Mouse (Mus musculus): ENCODE measurements around the gene Mpped2. TPM values are rescaled to one million over a fixed set of nuclear protein-coding genes. Genes with fewer than 3 reads are reported as not detected.

Mpped2 gene
- polyA plus RNA-seq, 1 experiment: 17.4 TPM

DNA sequence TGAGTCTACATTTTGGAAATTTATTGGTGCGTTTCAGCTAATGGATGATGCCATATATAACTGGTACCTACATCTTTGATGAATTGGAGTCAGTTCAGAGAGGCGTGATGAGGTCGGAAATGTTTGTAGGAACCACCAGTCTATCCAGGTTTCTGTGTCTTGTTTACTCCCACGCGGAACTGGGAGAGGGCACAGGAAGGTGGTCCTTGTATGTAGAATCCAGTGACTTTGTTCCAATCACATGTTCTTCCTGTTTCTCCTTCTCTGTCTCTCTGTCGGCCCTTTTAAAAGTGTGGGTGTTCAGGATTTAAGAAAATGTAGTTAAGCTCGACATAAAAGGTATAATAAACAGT is 23.3 kb downstream of the Mpped2 start:
- Histone ChIP-seq H3K4me3 (ENCODE audit: insufficient read depth, low read length) (no peak overlapping the region), H3K4me1 (ENCODE audit: control insufficient read depth, insufficient read depth, low read length) (peaks cover 6% of the 10 kb centered on the region; the same call in 1 of the 2 replicates), H3K27ac (ENCODE audit: insufficient read depth, low read length) (no peak overlapping the region)
- no peak for TF ChIP-seq CTCF (IDR thresholded peaks at IDR 0.05; ENCODE audit: extremely low read depth, insufficient read depth, low read length)
- no peak for TF ChIP-seq POLR2A (IDR thresholded peaks at IDR 0.05; ENCODE audit: extremely low read depth, insufficient read depth, low read length)

DNA sequence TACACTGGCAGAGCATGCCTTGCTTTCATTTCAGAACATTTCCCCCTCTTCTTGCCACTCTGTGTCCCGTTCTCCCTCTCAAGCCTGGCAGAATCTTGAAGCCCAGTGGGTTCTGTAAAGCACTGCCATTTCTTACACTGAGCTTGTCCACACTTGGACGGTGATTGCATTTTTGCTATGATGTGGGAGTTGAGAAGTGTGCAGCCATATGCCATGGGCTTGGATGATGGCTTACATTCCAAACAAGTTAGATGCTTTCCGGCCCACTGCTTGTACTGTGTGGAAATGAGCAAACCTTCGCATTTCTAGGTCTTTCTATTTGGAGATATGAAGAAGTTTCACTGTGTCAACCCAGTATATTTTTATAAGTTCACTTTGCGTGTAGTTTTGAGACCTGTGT is 25.8 kb downstream of the Mpped2 start:
- Histone ChIP-seq H3K4me1 (ENCODE audit: control insufficient read depth, insufficient read depth, low read length) (peaks cover 6% of the 10 kb centered on the region; the same call in 1 of the 2 replicates), H3K27ac (ENCODE audit: insufficient read depth, low read length) (no peak overlapping the region)

DNA sequence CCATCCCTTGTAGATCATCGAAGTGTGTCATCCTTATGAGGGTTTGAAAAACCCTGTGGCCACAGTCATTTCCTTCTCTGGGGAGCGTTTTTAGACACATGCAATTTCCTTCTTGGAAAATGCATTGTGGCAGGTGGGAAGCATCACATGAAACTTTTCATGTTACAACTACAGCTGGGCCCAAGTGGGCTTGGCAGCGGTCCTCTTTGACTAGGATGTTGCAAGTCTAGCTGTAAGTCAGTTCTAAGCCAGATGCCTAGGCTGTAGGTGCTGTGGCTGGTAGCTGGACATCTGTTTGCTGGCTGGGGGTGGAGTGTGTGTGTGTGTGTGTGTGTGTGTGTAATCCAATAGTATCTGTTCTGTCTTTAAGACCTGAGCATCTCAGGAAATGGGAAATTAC is 26.4 kb downstream of the Mpped2 start:
- TF ChIP-seq POLR2A (IDR thresholded peaks at IDR 0.05; ENCODE audit: extremely low read depth, insufficient read depth, low read length): no peak
- TF ChIP-seq CTCF (IDR thresholded peaks at IDR 0.05; ENCODE audit: extremely low read depth, insufficient read depth, low read length): no peak
- H3K4me3 ChIP-seq (ENCODE audit: insufficient read depth, low read length): no peak overlapping the region
- H3K4me1 ChIP-seq (ENCODE audit: control insufficient read depth, insufficient read depth, low read length): peaks cover 6% of the 10 kb centered on the region; the same call in 1 of the 2 replicates
- H3K27ac ChIP-seq (ENCODE audit: insufficient read depth, low read length): no peak overlapping the region

More for the DNA sequence above, 25.8 kb downstream of the Mpped2 start:
- H3K4me3 ChIP-seq (ENCODE audit: insufficient read depth, low read length): no peak overlapping the region
- TF ChIP-seq CTCF (IDR thresholded peaks at IDR 0.05; ENCODE audit: extremely low read depth, insufficient read depth, low read length) (no peak), POLR2A (IDR thresholded peaks at IDR 0.05; ENCODE audit: extremely low read depth, insufficient read depth, low read length) (no peak)

DNA sequence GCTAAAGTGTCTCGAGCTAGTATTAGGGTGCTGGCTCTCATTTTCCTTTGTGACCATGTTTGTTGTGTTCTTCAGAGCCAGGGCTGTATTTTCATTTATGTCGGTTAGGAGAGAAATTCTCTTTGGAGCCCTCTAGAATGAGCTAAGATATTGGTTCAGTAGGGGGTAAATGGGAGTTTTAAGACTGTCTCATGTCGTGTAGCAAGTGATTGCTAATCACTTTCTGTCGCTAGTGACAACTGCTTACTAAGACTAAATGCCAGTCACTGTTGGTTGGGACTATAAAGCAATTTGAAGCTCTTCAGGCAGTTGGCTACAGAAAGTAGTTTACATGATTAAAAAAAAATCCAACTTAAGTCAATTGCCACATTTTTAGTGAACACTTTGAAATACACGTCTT is 27.6 kb downstream of the Mpped2 start:
- TF ChIP-seq POLR2A (IDR thresholded peaks at IDR 0.05; ENCODE audit: extremely low read depth, insufficient read depth, low read length): no peak
- no peak for TF ChIP-seq CTCF (IDR thresholded peaks at IDR 0.05; ENCODE audit: extremely low read depth, insufficient read depth, low read length)
- H3K4me1 ChIP-seq (ENCODE audit: control insufficient read depth, insufficient read depth, low read length): peaks cover 6% of the 10 kb centered on the region; the same call in 1 of the 2 replicates
- H3K4me3 ChIP-seq (ENCODE audit: insufficient read depth, low read length): no peak overlapping the region
- H3K27ac ChIP-seq (ENCODE audit: insufficient read depth, low read length): no peak overlapping the region

DNA sequence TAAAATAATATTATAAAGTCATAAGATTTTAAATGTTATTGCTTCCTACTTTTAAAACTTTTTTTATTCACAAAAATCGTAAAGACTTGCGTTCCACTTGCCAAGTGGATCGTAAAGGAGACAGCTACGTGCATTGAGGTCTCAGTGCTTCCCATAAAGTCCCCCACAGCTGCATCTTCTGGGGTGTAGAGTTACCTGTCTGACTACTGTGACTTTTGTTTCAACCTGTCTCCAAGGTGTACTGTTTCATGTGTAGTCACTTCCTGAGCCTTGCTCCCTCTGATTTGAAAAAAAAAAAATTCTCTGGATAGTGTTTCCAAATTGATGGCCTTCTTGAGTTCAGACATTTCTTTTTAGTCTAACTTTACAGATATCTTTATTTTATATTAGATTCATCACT is 29.0 kb downstream of the Mpped2 start:
- Histone ChIP-seq H3K4me3 (ENCODE audit: insufficient read depth, low read length) (no peak overlapping the region), H3K27ac (ENCODE audit: insufficient read depth, low read length) (no peak overlapping the region), H3K4me1 (ENCODE audit: control insufficient read depth, insufficient read depth, low read length) (peaks cover 3% of the 10 kb centered on the region; the same call in 1 of the 2 replicates)
- no peak for TF ChIP-seq CTCF (IDR thresholded peaks at IDR 0.05; ENCODE audit: extremely low read depth, insufficient read depth, low read length)
- TF ChIP-seq POLR2A (IDR thresholded peaks at IDR 0.05; ENCODE audit: extremely low read depth, insufficient read depth, low read length): no peak

DNA sequence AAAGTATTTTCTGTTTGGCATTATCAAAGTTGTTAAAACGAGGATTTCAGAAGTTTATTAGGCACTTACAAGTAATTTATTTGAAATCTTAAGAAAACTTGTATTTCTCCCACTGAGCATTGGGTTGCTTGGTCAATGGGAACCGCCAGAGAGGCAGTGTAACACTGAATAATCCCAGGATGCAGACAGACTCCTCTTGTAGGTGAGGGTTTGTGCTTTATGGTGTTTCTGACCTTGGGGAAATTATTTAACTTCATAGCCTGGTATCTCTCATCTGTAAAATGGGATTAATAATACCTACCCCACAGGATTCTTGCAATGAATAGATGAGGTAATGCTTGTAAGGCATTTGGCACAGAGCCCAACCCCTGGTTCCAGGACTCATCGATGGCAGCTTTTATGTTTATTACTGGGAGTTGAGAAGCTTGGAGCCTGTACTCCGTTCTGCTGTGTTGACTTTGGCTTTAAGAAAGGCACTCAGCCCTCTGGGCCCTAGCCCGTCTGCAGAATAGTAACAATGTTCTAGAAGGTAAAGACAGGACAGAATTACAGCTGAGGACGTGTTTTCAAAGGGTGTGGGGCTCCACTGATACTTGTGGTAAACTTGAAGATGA is 37.0 kb downstream of the Mpped2 start:
- peaks cover 3% of the 10 kb centered on the region; the same call in 1 of the 2 replicates for H3K4me1 ChIP-seq (ENCODE audit: control insufficient read depth, insufficient read depth, low read length)
- H3K27ac ChIP-seq (ENCODE audit: insufficient read depth, low read length): no peak overlapping the region
- no peak overlapping the region for H3K4me3 ChIP-seq (ENCODE audit: insufficient read depth, low read length)
- no peak for TF ChIP-seq POLR2A (IDR thresholded peaks at IDR 0.05; ENCODE audit: extremely low read depth, insufficient read depth, low read length)

DNA sequence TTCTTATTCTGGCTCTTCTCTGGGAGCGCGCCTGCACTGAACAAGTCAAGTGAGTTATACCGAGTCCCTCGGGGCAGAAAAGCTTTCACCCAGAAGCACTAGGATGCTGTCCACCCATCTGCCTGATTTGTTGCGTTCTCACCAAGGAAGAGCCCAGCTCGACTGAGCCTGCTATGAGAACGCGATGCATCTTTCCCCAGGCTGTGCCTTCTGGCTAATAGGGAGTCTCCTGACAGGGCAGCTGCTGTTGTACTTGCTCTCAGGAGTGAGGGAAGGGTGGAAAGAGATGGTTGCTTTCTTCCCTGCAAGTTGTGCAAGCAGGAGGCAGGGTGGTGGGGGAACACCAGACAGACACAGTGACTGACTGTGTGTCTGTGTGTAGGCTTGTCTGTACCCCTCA is 37.5 kb downstream of the Mpped2 start:
- TF ChIP-seq CTCF (IDR thresholded peaks at IDR 0.05; ENCODE audit: extremely low read depth, insufficient read depth, low read length) (no peak), POLR2A (IDR thresholded peaks at IDR 0.05; ENCODE audit: extremely low read depth, insufficient read depth, low read length) (no peak)
- no peak overlapping the region for H3K27ac ChIP-seq (ENCODE audit: insufficient read depth, low read length)

DNA sequence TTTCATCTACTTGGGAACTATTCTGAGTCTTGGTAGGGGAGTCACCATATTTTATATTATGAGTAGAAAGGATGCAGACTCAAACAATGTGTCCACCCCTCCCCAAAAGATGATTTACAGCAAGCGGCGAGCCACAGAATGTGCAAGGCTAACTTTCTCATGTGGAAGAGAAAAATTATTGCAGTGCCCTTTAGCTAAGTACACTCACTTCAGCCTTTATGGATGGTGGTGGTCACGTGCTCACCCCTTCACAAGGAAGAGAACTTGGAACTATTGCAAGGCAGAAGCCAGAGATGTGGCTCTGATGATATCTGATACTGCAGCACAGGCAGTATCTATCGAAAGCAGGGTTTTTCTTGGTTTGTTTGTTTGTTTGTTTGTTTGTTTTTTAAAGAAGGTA is 38.4 kb downstream of the Mpped2 start:
- Histone ChIP-seq H3K4me3 (ENCODE audit: insufficient read depth, low read length) (no peak overlapping the region), H3K4me1 (ENCODE audit: control insufficient read depth, insufficient read depth, low read length) (peaks cover 3% of the 10 kb centered on the region; the same call in 1 of the 2 replicates), H3K27ac (ENCODE audit: insufficient read depth, low read length) (no peak overlapping the region)
- TF ChIP-seq POLR2A (IDR thresholded peaks at IDR 0.05; ENCODE audit: extremely low read depth, insufficient read depth, low read length) (no peak), CTCF (IDR thresholded peaks at IDR 0.05; ENCODE audit: extremely low read depth, insufficient read depth, low read length) (no peak)

More for the DNA sequence above, 37.5 kb downstream of the Mpped2 start:
- H3K4me1 ChIP-seq (ENCODE audit: control insufficient read depth, insufficient read depth, low read length): peaks cover 3% of the 10 kb centered on the region; the same call in 1 of the 2 replicates
- no peak overlapping the region for H3K4me3 ChIP-seq (ENCODE audit: insufficient read depth, low read length)

DNA sequence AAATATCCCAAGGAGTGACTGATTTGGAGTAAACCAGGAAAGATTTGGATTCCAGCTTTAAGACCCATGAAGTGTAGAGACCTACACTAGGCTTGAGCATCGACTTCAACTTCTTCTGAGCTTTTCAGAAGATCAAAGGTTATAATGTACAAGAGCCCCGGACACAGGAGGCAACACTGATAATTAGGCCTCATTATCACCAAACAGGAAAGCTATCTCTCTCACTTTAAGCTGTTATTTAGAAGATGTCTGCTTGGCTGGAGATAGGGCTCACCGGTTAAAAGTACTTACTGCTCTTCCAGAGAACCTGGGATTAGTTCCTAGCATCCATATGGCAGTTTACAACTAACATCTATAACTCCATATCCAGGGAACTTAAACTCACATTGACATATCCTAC is 39.1 kb downstream of the Mpped2 start:
- H3K4me1 ChIP-seq (ENCODE audit: control insufficient read depth, insufficient read depth, low read length): peaks cover 2% of the 10 kb centered on the region; the same call in 1 of the 2 replicates
- H3K27ac ChIP-seq (ENCODE audit: insufficient read depth, low read length): no peak overlapping the region
- no peak for TF ChIP-seq POLR2A (IDR thresholded peaks at IDR 0.05; ENCODE audit: extremely low read depth, insufficient read depth, low read length)
- TF ChIP-seq CTCF (IDR thresholded peaks at IDR 0.05; ENCODE audit: extremely low read depth, insufficient read depth, low read length): no peak
- H3K4me3 ChIP-seq (ENCODE audit: insufficient read depth, low read length): no peak overlapping the region

DNA sequence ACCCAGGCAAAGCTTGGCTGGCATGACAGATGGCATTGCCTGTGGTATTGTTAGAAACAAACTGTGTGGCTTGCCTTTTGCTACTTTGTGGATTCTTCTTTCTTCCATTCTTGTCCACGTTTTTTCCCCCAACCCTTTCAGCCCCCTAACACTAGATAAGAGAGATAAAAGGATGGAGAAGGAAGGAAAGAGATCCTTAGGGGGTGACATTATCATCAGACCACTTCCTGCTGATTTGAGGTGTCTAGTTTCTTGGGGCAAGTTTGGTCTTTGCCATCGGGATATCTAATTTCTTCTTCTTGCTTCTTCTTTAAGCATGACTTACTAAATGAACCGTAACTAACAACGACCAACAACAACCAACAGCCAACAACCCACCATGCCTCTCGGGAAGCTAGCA is 40.3 kb downstream of the Mpped2 start:
- Histone ChIP-seq H3K4me3 (ENCODE audit: insufficient read depth, low read length) (no peak overlapping the region), H3K27ac (ENCODE audit: insufficient read depth, low read length) (no peak overlapping the region), H3K4me1 (ENCODE audit: control insufficient read depth, insufficient read depth, low read length) (peaks cover 1% of the 10 kb centered on the region; the same call in 1 of the 2 replicates)
- TF ChIP-seq POLR2A (IDR thresholded peaks at IDR 0.05; ENCODE audit: extremely low read depth, insufficient read depth, low read length) (no peak), CTCF (IDR thresholded peaks at IDR 0.05; ENCODE audit: extremely low read depth, insufficient read depth, low read length) (no peak)

Measured in cortical plate, adult 2 months (tissue).